Mouse (Mus musculus) kidney, adult 9 months (tissue): ENCODE measurements around the gene Hist2h3c2.

ENCODE experiments used
- DNase-seq: peaks from one replicate; pipeline ENCODE4 v3.0.0; 2022

The Hist2h3c2 gene

DNA sequence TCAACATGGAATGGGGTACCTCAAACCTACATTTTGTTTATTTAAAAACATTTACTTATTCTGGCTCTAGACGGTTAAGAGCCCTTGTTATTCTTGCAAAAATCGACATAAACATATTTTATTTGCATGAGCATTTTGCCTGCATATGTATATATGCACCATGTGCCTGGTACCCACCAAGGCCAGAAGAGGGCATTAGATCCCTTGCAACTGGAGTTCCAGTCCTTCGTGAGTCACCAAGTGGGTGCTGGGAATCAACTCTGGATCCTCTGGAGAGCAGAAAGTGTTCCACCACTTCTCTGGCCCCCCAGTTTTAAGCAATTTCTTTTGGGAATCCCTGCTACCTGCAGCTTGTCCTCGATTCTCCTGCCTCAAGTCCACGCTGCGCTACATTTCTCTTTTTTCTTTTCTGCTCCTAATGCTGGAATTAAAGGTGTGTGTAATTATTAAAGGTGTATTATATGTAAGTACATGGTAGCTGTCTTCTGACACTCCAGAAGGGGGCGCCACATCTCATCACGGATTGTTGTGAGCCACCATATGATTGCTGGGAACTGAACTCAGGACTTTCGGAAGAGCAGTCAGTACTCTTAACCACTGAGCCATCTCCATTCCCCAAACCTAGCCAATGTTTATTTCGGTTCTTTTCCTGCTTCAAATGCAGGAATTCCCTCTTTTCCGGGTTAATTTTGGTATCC lies 43.2 kb downstream of the Hist2h3c2 start:
- no peak for DNase-seq

DNA sequence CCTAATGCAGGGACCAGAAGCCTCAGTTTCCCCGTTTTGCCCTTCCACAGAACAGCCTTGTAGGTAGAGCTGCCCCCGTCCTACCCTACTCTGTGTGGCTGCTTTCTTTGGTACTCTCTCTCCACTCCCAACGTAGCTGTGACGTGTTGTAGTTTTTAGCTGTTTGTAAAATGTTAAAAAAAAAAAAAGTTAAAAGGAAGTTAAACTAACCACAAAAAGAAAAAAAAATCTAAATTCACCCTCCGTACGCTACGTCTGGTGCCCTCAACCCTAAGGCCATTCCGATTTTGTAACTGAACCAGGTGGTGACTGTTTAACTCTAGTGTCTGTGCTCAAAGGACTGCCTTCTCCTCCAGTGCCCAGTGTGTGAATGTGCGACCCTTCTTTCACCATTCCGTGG lies 44.0 kb downstream of the Hist2h3c2 start:
- DNase-seq = no peak

DNA sequence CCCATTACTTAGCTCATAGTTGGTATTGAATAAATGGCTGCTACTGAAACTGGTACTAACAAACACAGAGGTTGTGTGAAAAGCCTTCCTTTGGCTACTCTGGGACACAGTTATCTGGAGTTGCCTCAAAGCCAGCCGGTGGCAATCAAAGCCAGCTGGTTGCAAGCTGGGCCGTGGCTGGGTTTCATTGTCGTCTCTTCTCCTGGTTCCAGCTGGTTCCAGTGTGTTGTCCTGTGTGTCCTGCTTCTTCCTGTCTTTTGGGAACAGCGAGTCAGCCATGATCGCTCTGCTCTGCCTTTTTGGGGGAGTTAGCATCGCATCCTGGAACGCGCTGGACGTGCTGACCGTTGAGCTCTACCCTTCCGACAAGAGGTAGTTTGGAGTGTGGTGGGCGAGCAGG lies 46.0 kb downstream of the Hist2h3c2 start:
- DNase-seq = no peak
